Mouse (Mus musculus) megakaryocyte, embryonic 14.5 days (primary cell): ENCODE measurements around the gene Alyref. TPM values are rescaled to one million over a fixed set of nuclear protein-coding genes. Genes with fewer than 3 reads are reported as not detected.

ENCODE experiments used
- H3K27me3 ChIP-seq: replicated peaks from 2 replicates; pipeline ENCODE3; 2012; ENCODE audit warnings: inconsistent platforms
- H3K36me3 ChIP-seq: replicated peaks from 2 replicates; pipeline ENCODE3; 2012; ENCODE audit warnings: low read length, inconsistent platforms, mixed read lengths
- H3K4me1 ChIP-seq: 2 replicates; pipeline ENCODE4 v1.6.1; 2012; ENCODE audit warnings: inconsistent platforms
- H3K4me3 ChIP-seq: replicated peaks from 2 replicates; pipeline ENCODE3; 2012; ENCODE audit warnings: moderate library complexity, mild to moderate bottlenecking, inconsistent platforms
- H3K9me3 ChIP-seq: 2 replicates; pipeline ENCODE4 v1.6.1; 2012; ENCODE audit warnings: inconsistent platforms
- FLI1 ChIP-seq: IDR thresholded peaks from 2 replicates; pipeline ENCODE4 v1.6.1; 2012; ENCODE audit warnings: low read length, inconsistent platforms, mixed read lengths
- GATA1 ChIP-seq: IDR thresholded peaks from 3 replicates; pipeline ENCODE4 v1.6.1; 2012; ENCODE audit warnings: mixed read lengths, low read length, inconsistent platforms, borderline replicate concordance
- polyA plus RNA-seq: library from polyadenylated mRNA; stranded (reverse); fragments of >175 nt; gene quantifications from 2 replicates; pipeline ENCODE4 v1.2.3, GENCODE M21; 2012; ENCODE audit warnings: low replicate concordance; ENCODE audit not compliant: insufficient read depth

The Alyref gene
- polyA plus RNA-seq, 1 experiment, result 253 TPM

- Histone ChIP-seq H3K36me3 (peaks cover 61% of the 10 kb centered on the region), H3K9me3 (no peaks in the 10 kb centered on the region), H3K4me1 (peaks cover 92% of the 10 kb centered on the region), H3K4me3 (peak overlapping the region; percentile 44), H3K27me3 (no peaks in the 10 kb centered on the region)
- TF ChIP-seq GATA1 (no peak), FLI1 (no peak)
Measured at GRCm38 (mm10) chr11:120545964-120546363, 52.2 kb downstream of the Alyref start.

GRCm38 (mm10) chr11:120542376-120542775 is 55.8 kb downstream of the Alyref start:
- no peaks in the 10 kb centered on the region for H3K9me3 ChIP-seq
- H3K36me3 ChIP-seq, result peaks cover 70% of the 10 kb centered on the region
- TF ChIP-seq FLI1, result no peak
- no peak for TF ChIP-seq GATA1
- H3K4me3 ChIP-seq, result no peak overlapping the region
- H3K4me1 ChIP-seq, result peaks cover 87% of the 10 kb centered on the region
- peaks cover 19% of the 10 kb centered on the region for H3K27me3 ChIP-seq

Other genes starting within 250 kb of the Alyref start
- gene Actg1, start 249.8 kb downstream of the Alyref start, polyA plus RNA-seq, result 2,399 and 2,630 TPM in 2 replicates
- gene Fscn2, start 236.8 kb downstream of the Alyref start, polyA plus RNA-seq, result 1.7 and 3.0 TPM in 2 replicates
- 12.4 and 19.3 TPM in 2 replicates for gene Faap100, start 219.6 kb downstream of the Alyref start, polyA plus RNA-seq
- gene Nploc4, start 160.7 kb downstream of the Alyref start, polyA plus RNA-seq, result 56.7 and 150 TPM in 2 replicates
- gene Tspan10, start 155.7 kb downstream of the Alyref start, polyA plus RNA-seq, result not detected in 2 replicates
- gene Pde6g, start 144.9 kb downstream of the Alyref start, polyA plus RNA-seq, result not detected in 2 replicates
- gene Oxld1, start 140.3 kb downstream of the Alyref start, polyA plus RNA-seq, result 7.9 and 17.7 TPM in 2 replicates
- 11.0 TPM in 1 of 2 replicates, not detected in the other for gene Ccdc137, start 140.2 kb downstream of the Alyref start, polyA plus RNA-seq
- gene Arl16, start 130.8 kb downstream of the Alyref start, polyA plus RNA-seq, result 12.1 and 61.1 TPM in 2 replicates
- gene Mrpl12, start 113.8 kb downstream of the Alyref start, polyA plus RNA-seq, result 217 and 285 TPM in 2 replicates
- 47.3 and 132 TPM in 2 replicates for gene Slc25a10, start 106.5 kb downstream of the Alyref start, polyA plus RNA-seq
- gene Gcgr, start 67.7 kb downstream of the Alyref start, polyA plus RNA-seq, result not detected in 2 replicates
- 227 and 338 TPM in 2 replicates for gene Mcrip1, start 48.6 kb downstream of the Alyref start, polyA plus RNA-seq
- 0.25 TPM in 1 of 2 replicates, not detected in the other for gene Ppp1r27, start 47.2 kb downstream of the Alyref start, polyA plus RNA-seq
- 1,223 and 1,872 TPM in 2 replicates for gene P4hb, start 25.1 kb downstream of the Alyref start, polyA plus RNA-seq
- gene Arhgdia, start 16.7 kb downstream of the Alyref start, polyA plus RNA-seq, result 1,582 and 1,923 TPM in 2 replicates
- 247 and 315 TPM in 2 replicates for gene Anapc11, start 56 bp upstream of the Alyref start, polyA plus RNA-seq
- gene Npb, start 10.1 kb upstream of the Alyref start, polyA plus RNA-seq, result 2.7 and 7.7 TPM in 2 replicates
- gene Pcyt2, start 19.6 kb upstream of the Alyref start, polyA plus RNA-seq, result 143 and 168 TPM in 2 replicates
- gene Sirt7, start 26.9 kb upstream of the Alyref start, polyA plus RNA-seq, result 275 and 278 TPM in 2 replicates
- 59.5 and 102 TPM in 2 replicates for gene Mafg, start 35.2 kb upstream of the Alyref start, polyA plus RNA-seq
- gene Pycr1, start 45.4 kb upstream of the Alyref start, polyA plus RNA-seq, result 3.6 and 7.7 TPM in 2 replicates
- 0.44 TPM in 1 of 2 replicates, not detected in the other for gene Myadml2, start 49.8 kb upstream of the Alyref start, polyA plus RNA-seq
- 0.46 TPM in 1 of 2 replicates, not detected in the other for gene Notum, start 62.8 kb upstream of the Alyref start, polyA plus RNA-seq
- 237 and 458 TPM in 2 replicates for gene Aspscr1, start 74.6 kb upstream of the Alyref start, polyA plus RNA-seq
- 93.0 and 128 TPM in 2 replicates for gene Cenpx, start 115.4 kb upstream of the Alyref start, polyA plus RNA-seq
- 10.0 and 23.5 TPM in 2 replicates for gene Lrrc45, start 115.6 kb upstream of the Alyref start, polyA plus RNA-seq
- 1.8 and 2.3 TPM in 2 replicates for gene Rac3, start 123.1 kb upstream of the Alyref start, polyA plus RNA-seq
- 100 and 241 TPM in 2 replicates for gene Dcxr, start 128.9 kb upstream of the Alyref start, polyA plus RNA-seq
- 2.1 TPM in 1 of 2 replicates, not detected in the other for gene Cbr2, start 133.7 kb upstream of the Alyref start, polyA plus RNA-seq
- 601 and 1,141 TPM in 2 replicates for gene Hmga1b, start 164.4 kb upstream of the Alyref start, polyA plus RNA-seq
- 26.0 and 43.8 TPM in 2 replicates for gene Rfng, start 185.8 kb upstream of the Alyref start, polyA plus RNA-seq
- 13.8 and 27.0 TPM in 2 replicates for gene Gps1, start 185.9 kb upstream of the Alyref start, polyA plus RNA-seq
- gene Dus1l, start 198.0 kb upstream of the Alyref start, polyA plus RNA-seq, result 29.4 and 74.3 TPM in 2 replicates
- 328 and 589 TPM in 2 replicates for gene Fasn, start 226.2 kb upstream of the Alyref start, polyA plus RNA-seq